Mouse (Mus musculus) small intestine, adult 10 weeks (tissue): Measurements from ENCODE around the gene Rhox7a. TPM values are rescaled to one million over a fixed set of nuclear protein-coding genes. Genes with fewer than 3 reads are reported as not detected.

Experiments
- polyA plus RNA-seq: library from polyadenylated mRNA; stranded (reverse); fragments of 350-450 nt; fragmentation: Illumina TruSeq; extraction: RNeasy Lipid Tissue Mini Kit (QIAGEN cat#74804); gene quantifications from one replicate; pipeline ENCODE4 v1.2.3, GENCODE M21; 2014; ENCODE audit warnings: low replicate concordance

Gene Rhox7a
- not detected for polyA plus RNA-seq

DNA sequence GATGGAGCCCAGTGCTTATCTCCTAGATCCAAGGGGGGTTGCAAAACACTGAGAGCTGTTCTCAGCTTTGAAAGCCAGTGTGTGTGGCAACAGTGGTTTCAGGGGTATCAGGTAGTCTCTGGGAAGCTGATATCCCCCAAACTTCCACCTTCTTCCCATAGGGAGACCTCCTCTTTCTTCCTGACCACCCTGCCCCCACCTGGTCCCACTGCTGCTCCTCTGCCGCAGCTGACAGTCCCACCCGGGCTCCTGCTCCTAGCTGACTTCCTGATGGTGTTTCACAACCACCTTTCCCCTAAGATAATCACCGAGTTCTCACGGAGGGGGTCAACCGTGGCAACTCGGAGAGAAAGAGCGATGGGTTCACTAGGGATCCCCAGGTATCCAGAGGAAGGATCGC lies at the start of gene Rhox7a:
Gene Rhox7a, plus strand, starts transcription at position 301 of the 400 bp plus-strand sequence.

DNA sequence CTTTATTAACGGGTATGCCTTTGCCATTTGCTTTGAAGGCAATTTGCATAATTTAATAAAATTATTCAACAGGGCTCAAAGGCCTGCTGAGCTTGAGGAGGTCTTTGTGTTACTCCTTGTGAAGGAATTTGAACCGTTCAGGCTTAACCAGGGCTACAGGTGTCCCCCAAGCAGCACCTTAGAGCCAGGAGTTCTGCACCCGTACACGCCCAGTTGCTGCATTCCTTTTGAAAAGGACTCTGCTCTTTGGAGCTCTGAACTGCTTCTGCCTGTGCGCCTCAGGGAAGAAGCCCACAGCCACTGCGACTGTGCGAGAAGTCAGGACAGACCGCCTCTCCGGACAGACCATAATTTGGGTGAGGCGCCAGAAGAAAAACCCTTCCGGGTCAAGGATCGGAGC lies 4.9 kb upstream of the Rhox7a start, which contains the start of gene Rhox6:
Gene Rhox6, plus strand, starts transcription at position 301 of the 400 bp plus-strand sequence.

DNA sequence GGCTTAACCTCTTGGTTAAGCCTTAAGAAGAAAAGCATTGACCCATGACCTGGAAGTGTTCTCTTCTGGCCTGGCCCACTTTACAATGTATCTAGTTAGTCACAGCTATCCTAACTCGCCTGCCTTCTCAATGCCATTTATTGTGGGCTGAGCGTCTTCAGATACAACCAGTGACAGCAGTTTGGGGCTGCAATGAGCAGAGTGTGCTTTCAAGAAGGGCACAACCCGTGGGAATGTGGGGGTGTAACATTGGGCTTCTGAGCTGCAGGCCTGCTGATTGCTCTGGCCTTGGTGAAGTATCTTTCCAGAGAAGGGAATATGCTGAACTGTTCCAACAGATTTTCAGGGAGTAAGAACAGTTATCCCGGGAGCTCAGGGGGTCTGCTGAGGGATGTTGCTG lies 47.4 kb downstream of the Rhox7a start, which contains the start of gene Rhox8:
Gene Rhox8, minus strand, starts transcription at position 101 of the 400 bp plus-strand sequence.

Other genes with a start within 250 kb of the Rhox7a start
- gene Rhox4f, start 224.0 kb upstream of the Rhox7a start, polyA plus RNA-seq: not detected
- gene Rhox3g, start 203.1 kb upstream of the Rhox7a start, polyA plus RNA-seq: not detected
- not detected for gene Rhox2g, start 188.2 kb upstream of the Rhox7a start, polyA plus RNA-seq
- not detected for gene Rhox4g, start 180.4 kb upstream of the Rhox7a start, polyA plus RNA-seq
- gene Rhox3h, start 162.9 kb upstream of the Rhox7a start, polyA plus RNA-seq: not detected
- not detected for gene Rhox2h, start 158.4 kb upstream of the Rhox7a start, polyA plus RNA-seq
- not detected for gene Rhox5, start 26.8 kb upstream of the Rhox7a start, polyA plus RNA-seq
- not detected for gene Rhox6, start 4.8 kb upstream of the Rhox7a start, polyA plus RNA-seq
- gene Rhox8, start 47.3 kb downstream of the Rhox7a start, polyA plus RNA-seq: not detected
- gene Rhox7b, start 65.5 kb downstream of the Rhox7a start, polyA plus RNA-seq: not detected
- gene Rhox9, start 70.1 kb downstream of the Rhox7a start, polyA plus RNA-seq: not detected
- gene Btg1-ps1, start 187.1 kb downstream of the Rhox7a start, polyA plus RNA-seq: not detected
- not detected for gene Btg1-ps2, start 211.4 kb downstream of the Rhox7a start, polyA plus RNA-seq
- gene Rhox10, start 234.8 kb downstream of the Rhox7a start, polyA plus RNA-seq: not detected